Mouse (Mus musculus) embryonic facial prominence, embryonic 15.5 days (tissue): ENCODE measurements around the gene Kcnj1. TPM values are rescaled to one million over a fixed set of nuclear protein-coding genes. Genes with fewer than 3 reads are reported as not detected.

Experiments used
- ATAC-seq: fragments of 200-750 bp; cut with Nextera tagmentation; 2 replicates; pipeline ENCODE4 v1.8.0; 2017; ENCODE audit warnings: low read depth, moderate TSS enrichment; ENCODE audit not compliant: insufficient number of reproducible peaks, low FRiP score, low TSS enrichment
- H3K27ac ChIP-seq: fragments of 300-500 bp; sonication (generic); replicated peaks from 2 replicates; pipeline ENCODE4 v1.5.1; 2015; ENCODE audit warnings: mild to moderate bottlenecking, inconsistent platforms
- H3K27me3 ChIP-seq: fragments of 300-500 bp; sonication (generic); 2 replicates; pipeline ENCODE4 v1.6.1; 2015; ENCODE audit warnings: inconsistent platforms
- H3K36me3 ChIP-seq: fragments of 300-500 bp; sonication (generic); 2 replicates; pipeline ENCODE4 v1.6.1; 2015; ENCODE audit warnings: mild to moderate bottlenecking, inconsistent platforms
- H3K4me1 ChIP-seq: fragments of 300-500 bp; sonication (generic); 2 replicates; pipeline ENCODE4 v1.6.1; 2015; ENCODE audit warnings: inconsistent platforms
- H3K4me2 ChIP-seq: fragments of 300-500 bp; sonication (generic); replicated peaks from 2 replicates; pipeline ENCODE4 v1.6.1; 2015; ENCODE audit warnings: mild to moderate bottlenecking, inconsistent platforms
- H3K4me3 ChIP-seq: fragments of 300-500 bp; sonication (generic); replicated peaks from 2 replicates; pipeline ENCODE4 v1.5.1; 2015; ENCODE audit warnings: mild to moderate bottlenecking, inconsistent platforms
- H3K9ac ChIP-seq: fragments of 300-500 bp; sonication (generic); 2 replicates; pipeline ENCODE4 v1.6.1; 2015; ENCODE audit warnings: inconsistent platforms
- H3K9me3 ChIP-seq: fragments of 300-500 bp; sonication (generic); replicated peaks from 2 replicates; pipeline ENCODE4 v1.6.1; 2016; ENCODE audit warnings: inconsistent platforms
- WGBS: fragments of 180-500 bp; shearing (Covaris S2); methylation state at CpG from one replicate; pipeline ENCODE4 v1.1.7; 2015; 5-methylcytosine and 5-hydroxymethylcytosine counted together
- polyA plus RNA-seq: library from polyadenylated mRNA; unstranded; fragments of >200 nt; fragmentation: Nextera tagmentation; extraction: Ambion mirVana; gene quantifications from 2 replicates; pipeline ENCODE4 v1.2.1, GENCODE M21; 2015

The Kcnj1 gene
- polyA plus RNA-seq, 1 experiment from 2014 or later: 0.13 TPM

GRCm38 (mm10) chr9:32394761-32395161 is 22.5 kb downstream of the Kcnj1 start:
- 82% methylated on average over 4 of the region's 4 CpGs for WGBS
- Histone ChIP-seq H3K36me3 (no peaks in the 10 kb centered on the region), H3K9me3 (no peaks in the 10 kb centered on the region), H3K4me3 (no peak overlapping the region), H3K27me3 (no peaks in the 10 kb centered on the region), H3K9ac (no peak overlapping the region), H3K4me1 (no peaks in the 10 kb centered on the region), H3K4me2 (no peak overlapping the region), H3K27ac (no peak overlapping the region)
- ATAC-seq: no peak

DNA sequence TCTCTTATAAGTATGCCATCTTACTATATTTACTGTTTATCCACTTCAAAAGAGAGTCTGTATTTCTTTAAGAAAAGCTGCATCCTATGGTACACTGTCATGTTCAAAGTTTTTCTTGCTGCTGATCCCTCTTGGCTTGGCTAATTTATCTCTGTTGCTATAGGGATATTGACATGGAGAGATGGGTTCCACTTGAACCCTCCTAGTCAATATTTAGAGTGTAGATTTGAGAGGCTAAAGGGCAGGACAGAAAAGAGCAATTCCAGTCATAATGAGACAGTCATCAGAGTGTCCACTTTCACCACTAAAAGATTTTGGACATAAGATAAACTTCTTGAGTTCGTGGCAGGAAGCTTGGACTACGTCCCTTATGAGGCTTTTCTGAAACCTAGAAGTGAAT is 27.9 kb downstream of the Kcnj1 start:
- Histone ChIP-seq H3K4me3 (no peak overlapping the region), H3K4me1 (no peaks in the 10 kb centered on the region), H3K9me3 (no peaks in the 10 kb centered on the region), H3K4me2 (no peak overlapping the region), H3K27ac (no peak overlapping the region), H3K27me3 (no peaks in the 10 kb centered on the region), H3K36me3 (no peaks in the 10 kb centered on the region), H3K9ac (no peak overlapping the region)
- no peak for ATAC-seq
- WGBS: 78% methylated on average over 2 of the region's 2 CpGs

GRCm38 (mm10) chr9:32400662-32401161 is 28.4 kb downstream of the Kcnj1 start:
- Histone ChIP-seq H3K27me3 (0 out of 2 replicates have a peak, but pooled peaks cover 2% of the 10 kb centered on the region), H3K27ac (no peak overlapping the region), H3K9ac (no peak overlapping the region), H3K9me3 (no peaks in the 10 kb centered on the region), H3K4me1 (no peaks in the 10 kb centered on the region), H3K4me3 (no peak overlapping the region), H3K4me2 (no peak overlapping the region), H3K36me3 (no peaks in the 10 kb centered on the region)
- no peak for ATAC-seq
- WGBS: 47% methylated on average over 5 of the region's 5 CpGs

DNA sequence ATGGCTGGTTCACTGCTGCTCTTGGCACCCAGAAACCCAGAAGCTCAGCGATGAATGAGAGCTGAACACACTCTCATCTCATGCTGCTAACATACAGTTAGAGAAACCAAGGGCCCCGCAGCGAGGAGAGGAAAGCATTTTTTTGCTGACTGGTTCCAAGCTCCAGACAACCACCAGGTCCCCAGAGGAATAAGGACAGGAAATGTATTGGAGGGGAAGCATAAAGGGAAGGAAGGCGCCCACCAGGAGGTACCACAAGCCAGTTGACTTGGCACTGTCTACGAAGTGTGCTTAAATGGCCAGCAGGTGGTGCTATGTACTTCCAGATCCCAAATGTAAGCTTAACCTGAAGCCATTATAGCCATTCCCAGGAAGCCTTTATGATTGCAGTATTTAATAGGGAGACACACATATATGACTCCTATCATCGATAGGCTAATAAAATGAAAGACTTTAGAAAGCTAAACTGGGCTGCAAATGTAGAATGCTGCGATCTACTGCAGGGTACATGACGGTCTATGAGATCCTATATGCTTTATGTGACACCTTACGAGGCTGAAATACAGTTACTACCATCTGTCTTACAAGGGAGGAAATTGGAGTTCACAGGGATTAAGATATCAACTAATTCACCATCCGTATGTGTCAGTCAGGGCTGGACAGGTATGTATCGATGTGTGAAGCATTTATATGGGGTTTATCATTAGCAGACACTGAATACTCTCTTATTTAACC is 33.1 kb downstream of the Kcnj1 start:
- Histone ChIP-seq H3K9ac (no peak overlapping the region), H3K36me3 (no peaks in the 10 kb centered on the region), H3K4me2 (no peak overlapping the region), H3K4me3 (no peak overlapping the region), H3K27me3 (peaks cover 19% of the 10 kb centered on the region), H3K4me1 (peaks cover 19% of the 10 kb centered on the region), H3K27ac (no peak overlapping the region), H3K9me3 (no peaks in the 10 kb centered on the region)
- 40% methylated on average over 11 of the region's 11 CpGs for WGBS
- no peak for ATAC-seq

DNA sequence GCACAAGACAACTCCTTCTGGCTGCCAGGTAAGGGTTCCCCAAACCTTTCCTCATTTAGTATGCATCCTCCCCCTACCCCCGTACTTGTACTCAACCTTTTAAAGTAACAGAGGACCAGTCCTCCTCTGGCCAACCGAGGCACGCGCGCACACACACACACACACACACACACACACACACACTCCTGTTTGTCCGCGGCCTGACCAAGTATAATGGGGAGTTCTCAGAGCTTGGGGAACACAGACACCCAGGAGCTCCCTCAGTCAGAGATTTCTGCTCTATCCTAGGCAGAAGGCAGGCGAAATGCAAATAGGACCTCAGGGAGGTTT is 36.4 kb downstream of the Kcnj1 start:
- no peak for ATAC-seq
- no peaks in the 10 kb centered on the region for H3K36me3 ChIP-seq
- H3K4me2 ChIP-seq: peak overlapping the region; percentile 93
- H3K4me3 ChIP-seq: peak overlapping the region; percentile 49
- H3K27me3 ChIP-seq: peaks cover 19% of the 10 kb centered on the region
- H3K4me1 ChIP-seq: peaks cover 19% of the 10 kb centered on the region
- no peaks in the 10 kb centered on the region for H3K9me3 ChIP-seq
- H3K27ac ChIP-seq: 0 out of 2 replicates have a peak overlapping the region, but pooled peaks have one; percentile 60
- 14% methylated on average over 8 of the region's 8 CpGs for WGBS
- H3K9ac ChIP-seq: peak overlapping the region; percentile 57; the same call in 1 of the 2 replicates

DNA sequence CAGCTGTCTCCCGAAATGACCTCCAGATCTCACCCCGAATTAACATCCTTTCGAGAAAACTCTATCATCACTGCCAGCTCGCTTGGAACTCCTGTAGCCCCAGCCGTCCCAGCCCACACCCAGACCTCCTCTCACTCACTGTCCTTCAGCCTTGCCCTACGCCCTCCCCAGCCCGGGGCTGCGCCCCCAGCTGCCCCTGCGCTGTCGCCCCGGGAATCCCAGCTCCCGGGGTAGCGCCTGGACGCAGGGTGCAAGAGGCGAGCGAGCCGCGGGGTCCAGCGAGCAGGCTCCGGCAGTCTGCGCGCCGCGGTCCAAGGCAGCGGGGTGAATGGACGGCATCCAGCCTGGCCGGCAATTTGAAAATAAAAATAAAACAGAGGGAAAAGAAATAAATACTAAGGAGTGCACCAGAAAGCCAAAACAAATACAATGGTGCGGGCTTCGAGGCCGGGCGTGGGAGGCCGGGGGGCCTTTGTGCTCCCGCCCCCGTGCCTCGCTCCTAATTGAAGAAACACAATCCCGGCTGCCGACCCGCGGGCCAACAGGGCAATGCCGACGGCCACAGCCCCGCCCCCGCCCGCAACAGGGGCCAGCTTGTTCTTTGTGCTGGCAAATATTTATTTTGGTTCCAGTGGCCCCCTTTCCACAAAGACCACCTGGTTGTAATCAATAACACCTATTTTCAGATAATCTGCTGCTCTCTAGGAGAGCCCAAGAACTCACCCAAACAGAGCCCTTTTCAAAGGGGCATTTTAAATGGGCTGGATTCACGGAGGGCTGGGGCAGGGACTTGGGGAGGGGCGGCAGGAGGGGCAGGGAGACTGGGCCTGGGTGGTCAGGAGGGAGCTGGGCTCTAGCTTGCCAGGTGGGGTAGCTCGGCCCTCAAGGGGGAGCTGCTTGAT is 37.0 kb downstream of the Kcnj1 start:
- H3K27me3 ChIP-seq: peaks cover 19% of the 10 kb centered on the region
- H3K27ac ChIP-seq: peak overlapping the region; percentile 60
- WGBS: 1% methylated on average over 47 of the region's 47 CpGs
- peak overlapping the region; percentile 49 for H3K4me3 ChIP-seq
- H3K4me1 ChIP-seq: peaks cover 19% of the 10 kb centered on the region
- H3K4me2 ChIP-seq: peak overlapping the region; percentile 93
- ATAC-seq: 0 out of 2 replicates have a peak, but pooled peaks have one; percentile 20
- no peaks in the 10 kb centered on the region for H3K9me3 ChIP-seq
- H3K36me3 ChIP-seq: no peaks in the 10 kb centered on the region
- H3K9ac ChIP-seq: peak overlapping the region; percentile 57

- Histone ChIP-seq H3K36me3 (no peaks in the 10 kb centered on the region), H3K4me1 (peaks cover 19% of the 10 kb centered on the region), H3K27me3 (peaks cover 16% of the 10 kb centered on the region), H3K4me3 (no peak overlapping the region), H3K4me2 (no peak overlapping the region), H3K9me3 (no peaks in the 10 kb centered on the region), H3K27ac (no peak overlapping the region), H3K9ac (no peak overlapping the region)
- no peak for ATAC-seq
- 88% methylated on average over 5 of the region's 5 CpGs for whole genome bisulfite sequencing
Observed at GRCm38 (mm10) chr9:32410671-32411070, 38.4 kb downstream of the Kcnj1 start.

- no peak for ATAC-seq
- Histone ChIP-seq H3K4me2 (no peak overlapping the region), H3K27me3 (peaks cover 16% of the 10 kb centered on the region), H3K4me1 (peaks cover 19% of the 10 kb centered on the region), H3K27ac (no peak overlapping the region), H3K9me3 (no peaks in the 10 kb centered on the region), H3K4me3 (no peak overlapping the region), H3K9ac (no peak overlapping the region), H3K36me3 (no peaks in the 10 kb centered on the region)
- WGBS: 85% methylated on average over 5 of the region's 5 CpGs
Observed at GRCm38 (mm10) chr9:32411507-32411906, 39.2 kb downstream of the Kcnj1 start.

- Histone ChIP-seq H3K27me3 (peaks cover 6% of the 10 kb centered on the region), H3K4me1 (peaks cover 26% of the 10 kb centered on the region), H3K9me3 (no peaks in the 10 kb centered on the region), H3K4me2 (no peak overlapping the region), H3K36me3 (no peaks in the 10 kb centered on the region), H3K27ac (no peak overlapping the region), H3K4me3 (no peak overlapping the region), H3K9ac (no peak overlapping the region)
- no peak for ATAC-seq
- WGBS: 70% methylated on average over 10 of the region's 10 CpGs
Observed at GRCm38 (mm10) chr9:32412836-32413580, 40.7 kb downstream of the Kcnj1 start.

GRCm38 (mm10) chr9:32414956-32415355 is 42.7 kb downstream of the Kcnj1 start:
- H3K4me2 ChIP-seq: no peak overlapping the region
- H3K4me3 ChIP-seq: no peak overlapping the region
- no peaks in the 10 kb centered on the region for H3K27me3 ChIP-seq
- WGBS: 69% methylated on average over 1 of the region's 1 CpGs
- H3K36me3 ChIP-seq: no peaks in the 10 kb centered on the region
- H3K9ac ChIP-seq: no peak overlapping the region
- ATAC-seq: no peak
- H3K4me1 ChIP-seq: peaks cover 9% of the 10 kb centered on the region
- no peaks in the 10 kb centered on the region for H3K9me3 ChIP-seq
- no peak overlapping the region for H3K27ac ChIP-seq

GRCm38 (mm10) chr9:32415952-32416351 is 43.7 kb downstream of the Kcnj1 start:
- Histone ChIP-seq H3K36me3 (no peaks in the 10 kb centered on the region), H3K27ac (no peak overlapping the region), H3K4me2 (no peak overlapping the region), H3K9me3 (no peaks in the 10 kb centered on the region), H3K4me3 (no peak overlapping the region), H3K27me3 (no peaks in the 10 kb centered on the region), H3K4me1 (peaks cover 9% of the 10 kb centered on the region), H3K9ac (no peak overlapping the region)
- ATAC-seq: no peak
- 93% methylated on average over 3 of the region's 3 CpGs for WGBS
